Mouse (Mus musculus): ENCODE measurements at regions not wholly inside any gene's neighbourhood (a gene's known extent, or its start where the extent isn't known, plus 50 kb on each side); places are given as distances from the start of the nearest gene placed in this dataset.

- DNase-seq (ENCODE audit: low spot score in 2 of 2) = no peak
Observed at GRCm38 (mm10) chr9:23024061-23024460, 198.8 kb upstream of the Bmper start.

GRCm38 (mm10) chr9:23025247-23025646 is 197.6 kb upstream of the Bmper start:
- no peak for DNase-seq (ENCODE audit: low spot score in 2 of 2)

- DNase-seq (ENCODE audit: low spot score in 2 of 2) = peak; percentile 36 to 39
Observed at GRCm38 (mm10) chr9:23027377-23028313, 195.2 kb upstream of the Bmper start.

- no peak for DNase-seq (ENCODE audit: low spot score in 2 of 2)
Observed at GRCm38 (mm10) chr9:23029421-23029820, 193.5 kb upstream of the Bmper start.

GRCm38 (mm10) chr9:23030138-23030537 is 192.7 kb upstream of the Bmper start:
- no peak for DNase-seq (ENCODE audit: low spot score in 2 of 2)

GRCm38 (mm10) chr9:23030546-23030945 is 192.3 kb upstream of the Bmper start:
- DNase-seq (ENCODE audit: low spot score in 2 of 2) = no peak

- no peak for DNase-seq (ENCODE audit: low spot score in 2 of 2)
Observed at GRCm38 (mm10) chr9:23031916-23032315, 191.0 kb upstream of the Bmper start.

GRCm38 (mm10) chr9:23035306-23035705 is 187.6 kb upstream of the Bmper start:
- DNase-seq (ENCODE audit: low spot score in 2 of 2) = no peak

- no peak for DNase-seq (ENCODE audit: low spot score in 2 of 2)
Observed at GRCm38 (mm10) chr9:23035901-23036610, 186.8 kb upstream of the Bmper start.

- DNase-seq (ENCODE audit: low spot score in 2 of 2) = no peak
Observed at GRCm38 (mm10) chr9:23037513-23037914, 185.4 kb upstream of the Bmper start.

- DNase-seq (ENCODE audit: low spot score in 2 of 2) = no peak
Observed at GRCm38 (mm10) chr9:23039588-23039987, 183.3 kb upstream of the Bmper start.

- DNase-seq (ENCODE audit: low spot score in 2 of 2) = no peak
Observed at GRCm38 (mm10) chr9:23041025-23041424, 181.9 kb upstream of the Bmper start.

- no peak for DNase-seq (ENCODE audit: low spot score in 2 of 2)
Observed at GRCm38 (mm10) chr9:23041537-23042472, 181.1 kb upstream of the Bmper start.

- no peak for DNase-seq (ENCODE audit: low spot score in 2 of 2)
Observed at GRCm38 (mm10) chr9:23043006-23043405, 179.9 kb upstream of the Bmper start.

- no peak for DNase-seq (ENCODE audit: low spot score in 2 of 2)
Observed at GRCm38 (mm10) chr9:23045486-23045885, 177.4 kb upstream of the Bmper start.

- DNase-seq (ENCODE audit: low spot score in 2 of 2) = no peak
Observed at GRCm38 (mm10) chr9:23050751-23051150, 172.1 kb upstream of the Bmper start.

GRCm38 (mm10) chr9:23059526-23059925 is 163.3 kb upstream of the Bmper start:
- DNase-seq (ENCODE audit: low spot score in 2 of 2) = no peak

GRCm38 (mm10) chr9:23060526-23060925 is 162.3 kb upstream of the Bmper start:
- DNase-seq (ENCODE audit: low spot score in 2 of 2) = no peak

- DNase-seq (ENCODE audit: low spot score in 2 of 2) = no peak
Observed at GRCm38 (mm10) chr9:23061179-23061929, 161.5 kb upstream of the Bmper start.

- no peak for DNase-seq (ENCODE audit: low spot score in 2 of 2)
Observed at GRCm38 (mm10) chr9:23062057-23062655, 160.7 kb upstream of the Bmper start.

Data from right cerebral cortex, postnatal 36 days (tissue).